Comparison of ENCODE assay signal across 8 mouse cellular contexts in genomic region chr7:42505186-42505585, GRCm38 (mm10). TPM values are rescaled to one million over a fixed set of nuclear protein-coding genes. Genes with fewer than 3 reads are reported as not detected.
A peak's percentile ranks its signal among the peaks of the same experiment; 100 is the strongest.
DNase-seq lines count a peak whose midpoint lies in the region; ATAC-seq and TF ChIP-seq lines count a peak whose summit lies in the region.

No protein-coding gene starts in this region.

- H3K27me3 ChIP-seq in forebrain, embryonic 16.5 days (replicated peaks; ENCODE audit: control insufficient read depth, insufficient read depth, low read length), result no peaks in the 10 kb centered on the region
- no peaks in the 10 kb centered on the region for H3K27me3 ChIP-seq in liver, embryonic 14.5 days (ENCODE audit: control insufficient read depth, insufficient read depth, low read length)
- no peaks in the 10 kb centered on the region for H3K27me3 ChIP-seq in stomach, embryonic 15.5 days (replicated peaks)

- H3K4me3 ChIP-seq in gastrocnemius, adult 2 months, result peak overlapping the region; percentile 87
- H3K4me3 ChIP-seq in forebrain, embryonic 16.5 days (replicated peaks; ENCODE audit: low read length), result peak overlapping the region; percentile 70
- peak overlapping the region; percentile 68 to 83 for H3K4me3 ChIP-seq in liver, embryonic 14.5 days (ENCODE audit: insufficient read depth in 1 of 2, low read depth in 2 of 2, low read length in 2 of 2)
- H3K4me3 ChIP-seq in stomach, embryonic 15.5 days (replicated peaks), result peak overlapping the region; percentile 65

- TF ChIP-seq CTCF in gastrocnemius, adult 2 months (IDR thresholded peaks at IDR 0.05), result no peak
- TF ChIP-seq CTCF in liver, embryonic 14.5 days (IDR thresholded peaks at IDR 0.05; ENCODE audit: low read depth), result no peak

- H3K4me2 ChIP-seq in forebrain, embryonic 16.5 days (ENCODE audit: low read length), result peak overlapping the region; percentile 72
- peak overlapping the region; percentile 75 for H3K4me2 ChIP-seq in liver, embryonic 14.5 days (ENCODE audit: low read depth)
- peak overlapping the region; percentile 58 for H3K4me2 ChIP-seq in stomach, embryonic 15.5 days

- ATAC-seq in forebrain, embryonic 16.5 days, result peak; percentile 60
- ATAC-seq in liver, embryonic 14.5 days (ENCODE audit: insufficient read depth), result peak; percentile 74
- ATAC-seq in stomach, embryonic 15.5 days (ENCODE audit: insufficient read depth, low FRiP score, low read depth), result no peak
- ATAC-seq in monocyte, adult 5-6 weeks (replicated peaks; ENCODE audit: insufficient number of reproducible peaks, low FRiP score, low TSS enrichment, poor library complexity, severe bottlenecking), result no peak

- DNase-seq in gastrocnemius, adult 2 months, result no peak
- no peak for DNase-seq in gastrocnemius, postnatal 36 days
- peak; percentile 32 for DNase-seq in right cerebral cortex, postnatal 4 days
- DNase-seq in right cerebral cortex, adult 18-20 months, result no peak
- DNase-seq in liver, embryonic 14.5 days (ENCODE audit: low read depth in 3 of 3, low spot score in 3 of 3), result no peak

- WGBS in forebrain, embryonic 16.5 days, result 2% methylated on average over 20 of the region's 20 CpGs
- WGBS in liver, embryonic 14.5 days (ENCODE audit: insufficient replicate concordance), result under 1% methylated on average over 20 of the region's 20 CpGs
- under 1% methylated on average over 20 of the region's 20 CpGs for WGBS in stomach, embryonic 15.5 days

- H3K9me3 ChIP-seq in forebrain, embryonic 16.5 days (ENCODE audit: control insufficient read depth, low read length), result peaks cover 4% of the 10 kb centered on the region
- no peaks in the 10 kb centered on the region for H3K9me3 ChIP-seq in liver, embryonic 14.5 days (ENCODE audit: control insufficient read depth, low read length)
- no peaks in the 10 kb centered on the region for H3K9me3 ChIP-seq in stomach, embryonic 15.5 days

- no peak for TF ChIP-seq EP300 in liver, embryonic 14.5 days (IDR thresholded peaks at IDR 0.05; ENCODE audit: low read depth)

- peaks cover 8% of the 10 kb centered on the region for H3K4me1 ChIP-seq in forebrain, embryonic 16.5 days (replicated peaks; ENCODE audit: control insufficient read depth, insufficient read depth, low read length)
- H3K4me1 ChIP-seq in liver, embryonic 14.5 days (replicated peaks; ENCODE audit: control insufficient read depth in 2 of 2, insufficient read depth in 2 of 2, low read length in 1 of 2), result peaks cover 0 to 2% of the 10 kb centered on the region in 2 experiments; a peak in 1 of 4 replicates
- H3K4me1 ChIP-seq in stomach, embryonic 15.5 days, result no peaks in the 10 kb centered on the region

- H3K27ac ChIP-seq in gastrocnemius, adult 2 months, result peak overlapping the region; percentile 83
- H3K27ac ChIP-seq in forebrain, embryonic 16.5 days (ENCODE audit: low read length), result peak overlapping the region; percentile 33; the same call in 1 of the 2 replicates
- no peak overlapping the region for H3K27ac ChIP-seq in liver, embryonic 14.5 days
- H3K27ac ChIP-seq in stomach, embryonic 15.5 days, result 0 out of 2 replicates have a peak overlapping the region, but pooled peaks have one; percentile 16

- intact Hi-C loops in gastrocnemius, adult 2 months (cut with DNase I), result loop anchor here (10.0 kb wide), 1 partner anchor 190 kb away; the partner anchor contains the start of gene Zfp975
- intact Hi-C loops in gastrocnemius, postnatal 36 days (cut with DNase I), result no loop called here

- H3K36me3 ChIP-seq in forebrain, embryonic 16.5 days (ENCODE audit: control insufficient read depth, insufficient read depth), result peaks cover 7% of the 10 kb centered on the region
- H3K36me3 ChIP-seq in liver, embryonic 14.5 days (replicated peaks; ENCODE audit: control insufficient read depth, insufficient read depth, low read depth), result no peaks in the 10 kb centered on the region
- peaks cover 7% of the 10 kb centered on the region for H3K36me3 ChIP-seq in stomach, embryonic 15.5 days

- peak overlapping the region; percentile 66 for H3K9ac ChIP-seq in forebrain, embryonic 16.5 days (replicated peaks; ENCODE audit: low read depth, low read length)
- H3K9ac ChIP-seq in liver, embryonic 14.5 days (replicated peaks), result peak overlapping the region; percentile 71
- peak overlapping the region; percentile 58 for H3K9ac ChIP-seq in stomach, embryonic 15.5 days

RNA-seq across cellular contexts. Expression of gene Zfp141, which starts 0.4 kb away (rescaled TPM):
- total RNA-seq in gastrocnemius, adult 2 months (2021), result 1 to 10 TPM; 5.3 to 6.9 TPM
- 1 to 10 TPM; 4.2 to 6.7 TPM for total RNA-seq in gastrocnemius, postnatal 36 days (2021)
- 17.6 and 19.7 TPM in 2 replicates for polyA plus RNA-seq in forebrain, embryonic 16.5 days (2015; fragmentation: Nextera tagmentation; extraction: Ambion mirVana)
- polyA plus RNA-seq in liver, embryonic 14.5 days (2012; rRNA removed), result 2.8 and 3.1 TPM in 2 replicates
- 2.7 TPM in 2 replicates for polyA plus RNA-seq in liver, embryonic 14.5 days (2014; fragmentation: Nextera tagmentation; extraction: Ambion mirVana)
- polyA plus RNA-seq in stomach, embryonic 15.5 days (2015; fragmentation: Nextera tagmentation; extraction: Ambion mirVana), result 7.9 and 9.4 TPM in 2 replicates
- total RNA-seq in monocyte, adult 5-6 weeks (2017), result 8.1 to 14.0 TPM (median 11.0 TPM) in 3 replicates

RNA-seq across cellular contexts. Expression of gene 4933421I07Rik, which starts 57.3 kb away (rescaled TPM):
- not detected for total RNA-seq in gastrocnemius, adult 2 months (2021)
- not detected for total RNA-seq in gastrocnemius, postnatal 36 days (2021)
- polyA plus RNA-seq in forebrain, embryonic 16.5 days (2015; fragmentation: Nextera tagmentation; extraction: Ambion mirVana), result not detected in 2 replicates
- not detected in 2 replicates for polyA plus RNA-seq in liver, embryonic 14.5 days (2012; rRNA removed)
- not detected in 2 replicates for polyA plus RNA-seq in liver, embryonic 14.5 days (2014; fragmentation: Nextera tagmentation; extraction: Ambion mirVana)
- polyA plus RNA-seq in stomach, embryonic 15.5 days (2015; fragmentation: Nextera tagmentation; extraction: Ambion mirVana), result not detected in 2 replicates
- not detected in 3 replicates for total RNA-seq in monocyte, adult 5-6 weeks (2017)

Comparison
In these comparisons a context has a peak if more than half of its experiments do, and no peak if none do; other contexts are left out.
1. ATAC-seq: peak in forebrain, embryonic 16.5 days (single experiment) and liver, embryonic 14.5 days (single experiment); none in stomach, embryonic 15.5 days (single experiment) and monocyte, adult 5-6 weeks (single experiment).
2. Peak in every context shown above with its lines, with median percentiles within 50 percentile points of each other: H3K4me3 ChIP-seq, H3K4me2 ChIP-seq and H3K9ac ChIP-seq.